Mouse (Mus musculus) hindlimb bud, embryonic 11.5 days (tissue): Measurements from ENCODE around the gene Tek.

Experiments
- DNase-seq: peaks from one replicate; pipeline ENCODE4 v3.0.0-alpha.2; 2012; ENCODE audit warnings: low read depth, low spot score; ENCODE audit errors: extremely low spot score

The Tek gene

DNA sequence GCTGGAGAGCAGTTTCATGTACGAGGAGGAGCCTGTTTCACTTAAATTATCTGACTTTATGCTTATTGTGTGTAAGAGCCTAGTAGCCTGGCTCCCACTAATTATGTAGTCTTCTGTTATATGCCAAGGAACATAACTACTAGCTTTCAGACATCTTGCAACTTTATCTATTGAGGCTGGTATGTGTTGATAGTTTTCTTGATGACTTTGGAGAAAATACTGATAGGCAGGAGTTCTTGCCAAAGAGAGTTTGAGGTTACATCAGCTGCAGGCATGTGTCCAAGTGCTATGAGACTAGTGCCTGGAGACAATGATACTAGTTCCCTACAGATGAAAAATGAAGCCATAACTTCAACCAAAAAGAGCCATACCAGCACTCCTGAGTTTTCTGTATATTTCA is 64.1 kb downstream of the Tek start:
- no peak for DNase-seq

DNA sequence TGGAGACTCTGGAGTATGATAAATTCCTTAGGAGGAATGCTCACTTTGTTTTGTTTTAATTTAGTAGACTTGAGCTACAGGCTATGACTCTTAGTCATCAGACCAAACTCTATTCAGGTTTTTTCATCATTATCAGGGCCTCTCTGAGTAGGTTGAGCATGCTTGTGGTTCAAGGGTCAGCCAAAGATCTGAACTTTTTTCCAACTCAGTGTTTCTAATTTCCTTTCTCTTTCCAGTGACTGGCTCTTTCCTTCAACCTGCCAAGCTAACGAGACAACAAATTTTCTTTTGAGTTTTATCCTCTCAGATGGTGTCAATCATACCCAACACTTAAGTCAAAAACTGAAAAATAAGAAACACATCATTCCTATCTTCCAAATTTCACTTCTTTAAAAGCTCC is 71.5 kb downstream of the Tek start:
- DNase-seq: no peak

DNA sequence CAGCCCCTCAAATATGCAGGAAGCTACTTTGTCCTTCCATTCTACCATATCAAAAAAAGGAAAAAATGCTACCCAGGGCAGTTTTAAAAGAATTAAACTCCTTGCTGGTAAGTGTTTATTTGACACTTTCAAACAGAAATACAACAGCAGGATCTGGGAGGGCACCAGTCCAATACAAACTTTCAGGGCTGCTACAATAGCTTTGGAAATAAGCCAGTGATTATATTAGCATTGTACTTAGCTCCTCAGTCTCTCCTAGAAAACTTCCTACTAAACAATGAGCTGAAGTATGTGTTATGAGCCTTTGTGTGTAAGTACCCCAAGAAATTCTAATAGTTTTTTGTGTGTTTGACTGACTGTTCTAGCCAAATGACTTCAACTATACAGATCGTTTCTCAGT is 87.8 kb downstream of the Tek start:
- no peak for DNase-seq

DNA sequence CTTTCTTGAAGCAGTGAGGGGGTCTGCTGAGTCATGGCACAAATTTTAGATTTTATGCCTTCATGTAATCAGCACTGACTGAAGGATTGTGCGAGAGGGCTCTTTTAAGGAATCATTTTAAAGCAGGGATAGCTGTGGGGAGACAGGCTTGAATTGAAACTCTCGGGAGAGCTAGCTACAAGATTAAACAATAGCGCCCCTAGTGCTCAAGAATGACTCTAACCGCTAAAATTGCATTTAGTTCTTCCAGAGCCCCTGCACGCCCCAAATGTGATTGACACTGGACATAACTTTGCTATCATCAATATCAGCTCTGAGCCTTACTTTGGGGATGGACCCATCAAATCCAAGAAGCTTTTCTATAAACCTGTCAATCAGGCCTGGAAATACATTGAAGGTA is 88.3 kb downstream of the Tek start:
- DNase-seq: peak; percentile 12

DNA sequence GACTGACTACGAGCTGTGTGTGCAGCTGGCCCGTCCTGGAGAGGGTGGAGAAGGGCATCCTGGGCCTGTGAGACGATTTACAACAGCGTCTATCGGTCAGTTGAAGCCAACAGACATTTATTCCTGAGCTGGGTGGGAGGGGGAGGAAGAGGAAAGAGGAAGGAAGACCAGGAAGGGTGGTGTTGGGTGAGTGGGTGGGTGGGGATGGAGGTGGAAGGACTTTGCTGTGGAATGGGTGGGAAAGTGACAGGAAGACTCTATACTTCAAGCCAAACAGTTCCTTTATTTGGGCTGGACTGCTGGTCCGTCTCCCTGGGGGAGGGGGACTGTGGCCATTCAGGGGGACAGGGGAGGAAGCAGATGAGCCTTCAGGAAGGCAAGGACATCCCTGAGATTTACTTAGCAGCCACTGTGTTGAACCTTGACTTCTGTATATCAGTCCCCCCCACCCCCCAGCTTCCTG is 90.9 kb downstream of the Tek start:
- no peak for DNase-seq

DNA sequence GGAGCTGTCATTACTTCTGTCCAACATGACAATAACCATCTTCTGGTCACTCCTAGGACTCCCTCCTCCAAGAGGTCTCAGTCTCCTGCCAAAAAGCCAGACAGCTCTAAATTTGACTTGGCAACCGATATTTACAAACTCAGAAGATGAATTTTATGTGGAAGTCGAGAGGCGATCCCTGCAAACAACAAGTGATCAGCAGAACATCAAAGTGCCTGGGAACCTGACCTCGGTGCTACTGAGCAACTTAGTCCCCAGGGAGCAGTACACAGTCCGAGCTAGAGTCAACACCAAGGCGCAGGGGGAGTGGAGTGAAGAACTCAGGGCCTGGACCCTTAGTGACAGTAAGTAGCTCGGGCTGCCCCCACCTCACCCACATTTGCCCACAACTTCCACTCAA is 98.0 kb downstream of the Tek start:
- DNase-seq: no peak

DNA sequence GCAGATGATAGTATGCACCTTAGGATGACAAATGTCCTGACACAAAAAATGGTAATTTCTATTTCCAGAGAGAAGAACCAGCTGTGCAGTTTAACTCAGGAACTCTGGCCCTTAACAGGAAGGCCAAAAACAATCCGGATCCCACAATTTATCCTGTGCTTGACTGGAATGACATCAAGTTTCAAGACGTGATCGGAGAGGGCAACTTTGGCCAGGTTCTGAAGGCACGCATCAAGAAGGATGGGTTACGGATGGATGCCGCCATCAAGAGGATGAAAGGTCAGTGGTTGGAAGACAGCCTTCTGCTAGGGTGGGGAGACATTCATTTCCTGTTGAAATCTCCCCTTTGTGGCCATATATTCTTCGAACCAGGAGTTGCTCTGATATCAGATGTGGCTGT is 114.2 kb downstream of the Tek start:
- no peak for DNase-seq

DNA sequence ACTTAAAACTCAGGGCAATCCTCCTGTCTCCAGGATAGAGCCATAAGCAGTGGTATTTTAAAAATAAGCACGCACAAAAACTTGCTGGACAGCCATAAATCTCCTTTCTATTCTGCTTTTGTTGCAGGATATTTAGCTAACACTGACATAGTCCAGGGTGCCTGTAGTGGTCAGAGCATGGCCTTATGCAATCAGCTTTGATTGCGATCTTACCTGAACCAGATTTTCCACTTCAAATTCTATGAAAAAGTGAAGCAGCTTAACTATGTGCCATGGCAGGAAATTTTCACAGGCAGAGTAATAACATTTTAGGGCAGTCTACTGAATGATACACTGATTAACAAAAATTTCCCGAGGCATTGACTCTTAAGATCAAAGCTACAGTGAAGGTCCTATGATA is 115.2 kb downstream of the Tek start:
- no peak for DNase-seq

DNA sequence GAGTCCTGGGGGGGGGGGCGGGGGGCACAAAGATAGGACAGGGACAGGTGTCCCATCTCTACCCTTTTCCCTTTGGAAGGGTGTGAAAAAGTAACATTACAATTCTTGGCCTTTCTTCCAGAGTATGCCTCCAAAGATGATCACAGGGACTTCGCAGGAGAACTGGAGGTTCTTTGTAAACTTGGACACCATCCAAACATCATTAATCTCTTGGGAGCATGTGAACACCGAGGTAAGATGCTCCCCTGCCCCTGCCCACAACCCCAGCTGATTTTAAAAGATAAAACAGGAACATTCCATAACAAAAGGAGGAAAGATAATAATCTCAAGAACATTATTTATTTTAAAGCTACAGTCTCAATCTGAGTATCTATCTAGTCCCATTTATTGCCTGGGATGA is 116.1 kb downstream of the Tek start:
- no peak for DNase-seq

DNA sequence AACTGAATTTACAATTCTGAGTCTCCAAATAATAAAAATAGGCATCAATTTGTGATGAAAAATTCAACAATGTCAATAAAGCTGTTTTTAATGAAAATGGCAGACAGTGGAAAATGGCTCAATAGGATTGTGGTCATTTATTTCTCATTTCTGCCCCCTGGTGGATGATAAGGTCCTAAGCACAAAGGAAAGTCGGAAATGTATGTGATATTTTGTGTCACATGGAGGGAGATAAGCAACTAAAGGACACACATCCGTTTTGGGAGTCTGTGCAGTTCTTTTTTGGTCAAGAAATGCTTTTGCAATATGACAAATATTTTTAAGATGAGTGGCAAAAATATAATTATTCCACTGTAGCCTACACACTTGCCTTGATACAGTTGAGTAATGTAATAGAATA is 161.7 kb downstream of the Tek start:
- DNase-seq: peak; percentile 5

DNA sequence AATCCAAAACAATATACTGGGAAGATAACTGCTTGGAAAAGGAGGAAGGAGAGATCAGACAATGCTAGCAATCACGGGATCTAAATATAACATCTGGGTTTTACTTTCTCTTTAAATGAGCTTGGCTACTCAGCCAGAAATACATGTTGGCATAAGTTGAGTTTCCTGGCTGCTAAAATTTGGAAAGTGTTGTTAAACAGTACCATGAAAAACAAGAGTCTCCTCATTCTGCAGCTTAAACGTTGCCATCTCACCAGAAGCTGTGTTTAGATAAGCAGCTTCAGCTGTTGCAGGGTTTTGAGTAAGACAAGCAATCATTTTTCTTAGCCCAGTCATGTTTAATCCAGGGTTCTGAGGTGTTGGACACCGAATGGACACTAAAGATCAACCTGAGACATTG is 162.7 kb downstream of the Tek start:
- no peak for DNase-seq
